Mouse (Mus musculus) bone marrow macrophage, adult 2 months (primary cell): ENCODE measurements around the gene Mapkapk5.

ENCODE experiments used
- CTCF ChIP-seq: IDR thresholded peaks from 2 replicates; pipeline ENCODE4 v1.5.1; 2012; ENCODE audit warnings: low read depth, mild to moderate bottlenecking, low read length, moderate library complexity
- POLR2A ChIP-seq: IDR thresholded peaks from 2 replicates; pipeline ENCODE4 v1.6.1; 2012; ENCODE audit warnings: mild to moderate bottlenecking, low read depth, low read length, borderline replicate concordance

- TF ChIP-seq CTCF, result no peak
- TF ChIP-seq POLR2A, result no peak
Measured at GRCm38 (mm10) chr5:121547084-121547483, 1.4 kb upstream of the Mapkapk5 start.
